In the genomic region with DNA sequence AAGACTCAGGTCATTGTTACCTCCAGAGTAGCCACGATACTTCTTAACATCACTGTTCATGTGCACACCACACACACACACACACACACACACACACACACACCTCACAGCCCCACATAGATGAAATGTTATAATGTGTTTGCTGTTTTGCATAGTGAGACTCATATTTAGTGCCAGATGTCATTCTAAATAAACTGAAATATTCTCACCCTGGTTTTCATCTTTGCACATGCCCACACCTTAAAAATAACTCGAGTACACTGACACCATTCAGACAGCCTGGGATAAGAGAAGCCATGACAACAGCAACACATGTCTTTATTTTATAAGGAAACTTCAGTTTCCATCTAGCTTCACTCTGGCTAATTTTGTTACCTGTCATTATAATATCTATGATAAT, we compare ENCODE assay signal across 33 mouse cellular contexts.
"Had no signal": no experiment of that assay in that cellular context is flagged by ENCODE, and none has a peak within 500 bp of the region (broad histone marks: within the 10 kb centered on the region; RNA-seq: fewer than 3 reads in every experiment).

No protein-coding gene starts in this region.

- H3K4me3 ChIP-seq: limb, embryonic 10.5 days; limb, embryonic 12.5 days; limb, embryonic 13.5 days; limb, embryonic 15.5 days; liver, embryonic 12.5 days; liver, embryonic 13.5 days; liver, embryonic 15.5 days; lung, embryonic 15.5 days; megakaryocyte, embryonic 14.5 days; midbrain, embryonic 10.5 days; midbrain, embryonic 12.5 days; midbrain, embryonic 13.5 days; midbrain, embryonic 15.5 days; myocyte; neural tube, embryonic 12.5 days; neural tube, embryonic 13.5 days had no signal

- H3K27me3 ChIP-seq: limb, embryonic 12.5 days; limb, embryonic 13.5 days; limb, embryonic 15.5 days; liver, embryonic 12.5 days; liver, embryonic 13.5 days; liver, embryonic 15.5 days; lung, embryonic 15.5 days; megakaryocyte, embryonic 14.5 days; midbrain, embryonic 12.5 days; midbrain, embryonic 13.5 days; midbrain, embryonic 15.5 days; neural tube, embryonic 12.5 days; neural tube, embryonic 13.5 days had no signal

- H3K27ac ChIP-seq: limb, embryonic 10.5 days; limb, embryonic 12.5 days; limb, embryonic 13.5 days; limb, embryonic 15.5 days; liver, embryonic 12.5 days; liver, embryonic 13.5 days; liver, embryonic 14.5 days; liver, embryonic 15.5 days; lung, embryonic 15.5 days; macrophage; midbrain, embryonic 10.5 days; midbrain, embryonic 12.5 days; midbrain, embryonic 13.5 days; midbrain, embryonic 15.5 days; neural tube, embryonic 12.5 days; neural tube, embryonic 13.5 days had no signal

- H3K36me3 ChIP-seq: limb, embryonic 10.5 days; limb, embryonic 12.5 days; limb, embryonic 13.5 days; limb, embryonic 15.5 days; liver, embryonic 12.5 days; liver, embryonic 13.5 days; liver, embryonic 15.5 days; lung, embryonic 15.5 days; midbrain, embryonic 10.5 days; midbrain, embryonic 12.5 days; midbrain, embryonic 13.5 days; midbrain, embryonic 15.5 days; neural tube, embryonic 12.5 days; neural tube, embryonic 13.5 days had no signal

- DNase-seq: left cerebral cortex, postnatal 4 days; liver; liver, embryonic 13.5 days; liver, postnatal 0 days; lung, adult 18-20 months; lung, adult 2 months; lung, embryonic 14.5 days; lung, postnatal 10 days; lung, postnatal 14 days; lung, postnatal 36 days; lung, postnatal 4 days; midbrain, embryonic 14.5 days had no signal

- ATAC-seq: liver, embryonic 12.5 days; liver, postnatal 0 days; lung, postnatal 0 days; midbrain, embryonic 13.5 days; midbrain, embryonic 15.5 days; midbrain, embryonic 16.5 days had no signal

- H3K4me1 ChIP-seq: limb, embryonic 10.5 days; limb, embryonic 12.5 days; limb, embryonic 13.5 days; limb, embryonic 15.5 days; liver, embryonic 12.5 days; liver, embryonic 13.5 days; liver, embryonic 15.5 days; lung, embryonic 15.5 days; megakaryocyte, embryonic 14.5 days; midbrain, embryonic 13.5 days; neural tube, embryonic 12.5 days had no signal

- H3K4me2 ChIP-seq: limb, embryonic 12.5 days; limb, embryonic 13.5 days; limb, embryonic 15.5 days; liver, embryonic 11.5 days; liver, embryonic 12.5 days; liver, embryonic 13.5 days; liver, embryonic 15.5 days; lung, embryonic 14.5 days; lung, embryonic 15.5 days; midbrain, embryonic 11.5 days; midbrain, embryonic 12.5 days; midbrain, embryonic 13.5 days; midbrain, embryonic 15.5 days; neural tube, embryonic 12.5 days; neural tube, embryonic 13.5 days had no signal

- H3K9me3 ChIP-seq: limb, embryonic 10.5 days; limb, embryonic 12.5 days; limb, embryonic 13.5 days; limb, embryonic 15.5 days; liver, embryonic 12.5 days; liver, embryonic 13.5 days; liver, embryonic 15.5 days; lung, embryonic 15.5 days; midbrain, embryonic 10.5 days; midbrain, embryonic 12.5 days; midbrain, embryonic 13.5 days; midbrain, embryonic 15.5 days; neural tube, embryonic 12.5 days; neural tube, embryonic 13.5 days had no signal

- H3K9ac ChIP-seq: limb, embryonic 12.5 days; limb, embryonic 13.5 days; limb, embryonic 15.5 days; liver, embryonic 12.5 days; liver, embryonic 13.5 days; liver, embryonic 14.5 days; liver, embryonic 15.5 days; liver, postnatal 0 days; lung, embryonic 14.5 days; lung, embryonic 15.5 days; midbrain, embryonic 12.5 days; midbrain, embryonic 13.5 days; midbrain, embryonic 15.5 days; neural tube, embryonic 12.5 days; neural tube, embryonic 13.5 days had no signal
